Mouse (Mus musculus) cortical plate, adult 2 months (tissue): ENCODE measurements around the gene Nlgn2.

Source experiments
- CTCF ChIP-seq: fragments of 200-500 bp; IDR thresholded peaks from 2 replicates; pipeline ENCODE4 v1.5.1; 2011; ENCODE audit warnings: mild to moderate bottlenecking, control low read depth, low read length; ENCODE audit not compliant: insufficient read depth; ENCODE audit errors: extremely low read depth
- POLR2A ChIP-seq: fragments of 200-500 bp; IDR thresholded peaks from 2 replicates; pipeline ENCODE4 v1.6.1; 2011; ENCODE audit warnings: mild to moderate bottlenecking, low read length, control low read depth; ENCODE audit not compliant: insufficient read depth; ENCODE audit errors: extremely low read depth

DNA sequence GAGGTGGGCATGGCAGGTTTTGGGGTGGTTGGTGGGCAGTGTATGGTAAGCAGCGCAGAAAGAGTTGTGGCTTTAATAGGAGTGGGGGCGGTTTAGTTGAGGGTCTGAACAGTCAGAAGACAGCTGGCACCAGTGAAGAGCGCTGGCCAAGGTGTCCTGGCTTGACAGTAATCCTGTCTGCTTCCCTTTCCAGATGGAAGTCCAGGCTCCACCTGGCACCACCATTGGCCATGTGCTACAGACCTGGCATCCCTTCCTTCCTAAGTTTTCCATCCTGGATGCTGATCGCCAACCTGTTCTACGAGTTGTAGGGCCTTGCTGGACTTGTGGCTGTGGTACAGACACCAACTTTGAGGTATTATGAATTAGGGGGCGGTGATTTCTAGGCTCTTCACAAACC, 10.4 kb upstream of the Nlgn2 start:
- no peak for TF ChIP-seq POLR2A
- no peak for TF ChIP-seq CTCF
